In genomic region chr14:75256521-75256920, GRCm38 (mm10) we compare ENCODE assay signal across 9 mouse cellular contexts. TPM values are rescaled to one million over a fixed set of nuclear protein-coding genes. Genes with fewer than 3 reads are reported as not detected.
DNase-seq lines count a peak whose midpoint lies in the region; ATAC-seq and TF ChIP-seq lines count a peak whose summit lies in the region.
"Had no signal": no experiment of that assay in that cellular context is flagged by ENCODE, and none has a peak within 500 bp of the region (broad histone marks: within the 10 kb centered on the region; RNA-seq: fewer than 3 reads in every experiment).

No protein-coding gene starts in this region.

- peak; percentile 56 for TF ChIP-seq CTCF in lung, embryonic 14.5 days (IDR thresholded peaks at IDR 0.05; ENCODE audit: low read depth)

- no peaks in the 10 kb centered on the region for H3K9me3 ChIP-seq in lung, embryonic 14.5 days (ENCODE audit: low read depth, low read length)
- no peaks in the 10 kb centered on the region for H3K9me3 ChIP-seq in heart, embryonic 10.5 days

- no peaks in the 10 kb centered on the region for H3K4me1 ChIP-seq in lung, embryonic 14.5 days (ENCODE audit: insufficient read depth)
- no peaks in the 10 kb centered on the region for H3K4me1 ChIP-seq in heart, embryonic 10.5 days

- WGBS in lung, embryonic 14.5 days: 43% methylated on average over 5 of the region's 5 CpGs
- 43% methylated on average over 5 of the region's 5 CpGs for WGBS in heart, embryonic 10.5 days

- DNase-seq in heart, postnatal 10 days: peak; percentile 23 to 25
- DNase-seq in heart, adult 9 months (ENCODE audit: low spot score in 2 of 2): no peak
- DNase-seq in B cell, adult 2 months: peak; percentile 9 to 21
- peak; percentile 38 for DNase-seq in adrenal gland, postnatal 10 days
- DNase-seq in lung, embryonic 14.5 days: peak; percentile 31
- DNase-seq in layer of hippocampus, postnatal 10 days (ENCODE audit: low spot score in 2 of 2): no peak
- no peak for DNase-seq in heart, embryonic 10.5 days (ENCODE audit: low spot score)
- no peak for DNase-seq in left cerebral cortex, adult 8-10 months (ENCODE audit: low spot score in 2 of 2)

- no peaks in the 10 kb centered on the region for H3K27me3 ChIP-seq in lung, embryonic 14.5 days (ENCODE audit: insufficient read depth, low read length)
- no peaks in the 10 kb centered on the region for H3K27me3 ChIP-seq in heart, embryonic 10.5 days (ENCODE audit: insufficient read depth, poor library complexity, severe bottlenecking)

- intact Hi-C loops in heart, postnatal 10 days (cut with DNase I): no loop called here

- no peak overlapping the region for H3K9ac ChIP-seq in lung, embryonic 14.5 days

- no peak overlapping the region for H3K4me2 ChIP-seq in lung, embryonic 14.5 days

- H3K4me3 ChIP-seq in lung, embryonic 14.5 days (ENCODE audit: low read depth, low read length): no peak overlapping the region
- H3K4me3 ChIP-seq in heart, embryonic 10.5 days: no peak overlapping the region

- H3K36me3 ChIP-seq in lung, embryonic 14.5 days (ENCODE audit: insufficient read depth): no peaks in the 10 kb centered on the region
- H3K36me3 ChIP-seq in heart, embryonic 10.5 days: no peaks in the 10 kb centered on the region

- H3K27ac ChIP-seq in lung, embryonic 14.5 days (ENCODE audit: low read depth): no peak overlapping the region
- H3K27ac ChIP-seq in heart, embryonic 10.5 days: no peak overlapping the region

- ATAC-seq in lung, embryonic 14.5 days (ENCODE audit: insufficient read depth): no peak

RNA-seq across cellular contexts. Expression of gene Cpb2, which starts 14.4 kb away (rescaled TPM):
- not detected for total RNA-seq in heart, postnatal 10 days (2021)
- 10 to 100 TPM; 21.6 to 49.2 TPM for total RNA-seq in adrenal gland, postnatal 10 days (2021)
- polyA plus RNA-seq in lung, embryonic 14.5 days (2014; fragmentation: Nextera tagmentation; extraction: Ambion mirVana): not detected in 2 replicates
- not detected for total RNA-seq in layer of hippocampus, postnatal 10 days (2021)
- 0.22 and 5.8 TPM in 2 replicates for polyA plus RNA-seq in heart, embryonic 10.5 days (2016; fragmentation: Nextera tagmentation; extraction: Ambion mirVana)
- total RNA-seq in left cerebral cortex, adult 8-10 months (2022): not detected
- total RNA-seq: heart, adult 18-20 months had no signal

RNA-seq across cellular contexts. Expression of gene Zc3h13, which starts 27.7 kb away (rescaled TPM):
- 10 to 100 TPM; 23.6 to 25.4 TPM for total RNA-seq in heart, postnatal 10 days (2021)
- 10 to 100 TPM; 24.8 to 29.4 TPM for total RNA-seq in adrenal gland, postnatal 10 days (2021)
- polyA plus RNA-seq in lung, embryonic 14.5 days (2014; fragmentation: Nextera tagmentation; extraction: Ambion mirVana): 30.2 and 31.6 TPM in 2 replicates
- total RNA-seq in layer of hippocampus, postnatal 10 days (2021): 10 to 100 TPM; 50.1 to 60.0 TPM
- 25.3 and 26.2 TPM in 2 replicates for polyA plus RNA-seq in heart, embryonic 10.5 days (2016; fragmentation: Nextera tagmentation; extraction: Ambion mirVana)
- 10 to 100 TPM; 46.5 to 55.6 (median 49.7) TPM for total RNA-seq in left cerebral cortex, adult 8-10 months (2022)

Comparison
In these comparisons a context has a peak if more than half of its experiments do, and no peak if none do; other contexts are left out.
1. DNase-seq: peak in heart, postnatal 10 days (2 of 2), B cell, adult 2 months (2 of 2), adrenal gland, postnatal 10 days (single experiment) and lung, embryonic 14.5 days (single experiment); none in heart, adult 9 months (0 of 2), layer of hippocampus, postnatal 10 days (0 of 2), heart, embryonic 10.5 days (single experiment) and left cerebral cortex, adult 8-10 months (0 of 2).
2. RNA of gene Cpb2, which starts 14.4 kb away (total RNA-seq): 21.6 to 49.2 TPM in adrenal gland, postnatal 10 days; not detected in layer of hippocampus, postnatal 10 days, not detected in heart, postnatal 10 days and not detected in left cerebral cortex, adult 8-10 months; every median in the first group is over 10 times any median in the second.